Mouse (Mus musculus) stomach, embryonic 16.5 days (tissue): ENCODE data around the gene Tdrd7. TPM values are rescaled to one million over a fixed set of nuclear protein-coding genes. Genes with fewer than 3 reads are reported as not detected.

Experiments
- ATAC-seq: fragments of 200-750 bp; cut with Nextera tagmentation; 2 replicates; pipeline ENCODE4 v1.8.0; 2017; ENCODE audit warnings: moderate number of reproducible peaks, moderate TSS enrichment; ENCODE audit not compliant: insufficient read depth, low FRiP score
- H3K27ac ChIP-seq: fragments of 300-500 bp; sonication (generic); 2 replicates; pipeline ENCODE4 v1.5.1; 2014; ENCODE audit warnings: low read length
- H3K27me3 ChIP-seq: fragments of 300-500 bp; sonication (generic); 2 replicates; pipeline ENCODE4 v1.6.1; 2014; ENCODE audit warnings: low read length, control low read depth, mixed read lengths; ENCODE audit not compliant: control insufficient read depth, insufficient read depth
- H3K36me3 ChIP-seq: fragments of 300-500 bp; sonication (generic); 2 replicates; pipeline ENCODE4 v1.6.1; 2014; ENCODE audit warnings: low read length; ENCODE audit not compliant: control insufficient read depth, insufficient read depth
- H3K4me1 ChIP-seq: fragments of 300-500 bp; sonication (generic); 2 replicates; pipeline ENCODE4 v1.6.1; 2014; ENCODE audit warnings: low read length, control low read depth, mixed read lengths; ENCODE audit not compliant: control insufficient read depth, insufficient read depth
- H3K4me2 ChIP-seq: fragments of 300-500 bp; sonication (generic); 2 replicates; pipeline ENCODE4 v1.6.1; 2014; ENCODE audit warnings: low read depth, low read length, mixed read lengths
- H3K4me3 ChIP-seq: fragments of 300-500 bp; sonication (generic); replicated peaks from 2 replicates; pipeline ENCODE4 v1.5.1; 2014; ENCODE audit warnings: mild to moderate bottlenecking, low read length
- H3K9ac ChIP-seq: fragments of 300-500 bp; sonication (generic); 2 replicates; pipeline ENCODE4 v1.6.1; 2014; ENCODE audit warnings: low read length
- H3K9me3 ChIP-seq: fragments of 300-500 bp; sonication (generic); replicated peaks from 2 replicates; pipeline ENCODE4 v1.6.1; 2016; ENCODE audit warnings: low read length, control low read depth; ENCODE audit not compliant: control insufficient read depth
- WGBS: fragments of 180-500 bp; shearing (Covaris S2); extraction: QIAGEN DNeasy Blood & Tissue Kit; methylation state at CpG from one replicate; pipeline ENCODE4 v1.1.7; 2014; 5-methylcytosine and 5-hydroxymethylcytosine counted together
- polyA plus RNA-seq: library from polyadenylated mRNA; unstranded; fragments of >200 nt; fragmentation: Nextera tagmentation; extraction: Ambion mirVana; gene quantifications from 2 replicates; pipeline ENCODE4 v1.2.1, GENCODE M21; 2015

The Tdrd7 gene
- polyA plus RNA-seq, 1 experiment from 2014 or later = 24.5 TPM

- Histone ChIP-seq H3K9ac (no peak overlapping the region), H3K4me1 (peaks cover 14% of the 10 kb centered on the region), H3K36me3 (no peaks in the 10 kb centered on the region), H3K4me2 (no peak overlapping the region), H3K27me3 (no peaks in the 10 kb centered on the region), H3K9me3 (no peaks in the 10 kb centered on the region), H3K4me3 (no peak overlapping the region), H3K27ac (no peak overlapping the region)
- no peak for ATAC-seq
- WGBS = 93% methylated on average over 13 of the region's 18 CpGs
Measured at GRCm38 (mm10) chr4:45951830-45952229, 13.3 kb upstream of the Tdrd7 start.

GRCm38 (mm10) chr4:45953025-45953919 is 11.9 kb upstream of the Tdrd7 start:
- Histone ChIP-seq H3K4me1 (peaks cover 11% of the 10 kb centered on the region), H3K9ac (no peak overlapping the region), H3K9me3 (no peaks in the 10 kb centered on the region), H3K4me2 (no peak overlapping the region), H3K4me3 (no peak overlapping the region), H3K27me3 (no peaks in the 10 kb centered on the region), H3K27ac (no peak overlapping the region), H3K36me3 (no peaks in the 10 kb centered on the region)
- no peak for ATAC-seq
- 89% methylated on average over 23 of the region's 23 CpGs for WGBS

GRCm38 (mm10) chr4:45955235-45955634 is 9.9 kb upstream of the Tdrd7 start:
- no peak for ATAC-seq
- no peaks in the 10 kb centered on the region for H3K36me3 ChIP-seq
- H3K4me1 ChIP-seq = no peaks in the 10 kb centered on the region
- WGBS = 85% methylated on average over 4 of the region's 4 CpGs
- no peak overlapping the region for H3K27ac ChIP-seq
- H3K27me3 ChIP-seq = no peaks in the 10 kb centered on the region
- no peak overlapping the region for H3K4me2 ChIP-seq
- no peaks in the 10 kb centered on the region for H3K9me3 ChIP-seq
- H3K9ac ChIP-seq = no peak overlapping the region
- H3K4me3 ChIP-seq = no peak overlapping the region

- H3K27me3 ChIP-seq = no peaks in the 10 kb centered on the region
- H3K9ac ChIP-seq = no peak overlapping the region
- no peak for ATAC-seq
- no peaks in the 10 kb centered on the region for H3K36me3 ChIP-seq
- no peak overlapping the region for H3K4me2 ChIP-seq
- no peak overlapping the region for H3K27ac ChIP-seq
- H3K4me3 ChIP-seq = no peak overlapping the region
- H3K9me3 ChIP-seq = no peaks in the 10 kb centered on the region
- WGBS = 94% methylated on average over 8 of the region's 8 CpGs
- H3K4me1 ChIP-seq = no peaks in the 10 kb centered on the region
Measured at GRCm38 (mm10) chr4:45956131-45956530, 9.0 kb upstream of the Tdrd7 start.

- ATAC-seq = no peak
- no peak overlapping the region for H3K27ac ChIP-seq
- no peak overlapping the region for H3K4me2 ChIP-seq
- no peaks in the 10 kb centered on the region for H3K27me3 ChIP-seq
- no peak overlapping the region for H3K4me3 ChIP-seq
- no peak overlapping the region for H3K9ac ChIP-seq
- no peaks in the 10 kb centered on the region for H3K36me3 ChIP-seq
- no peaks in the 10 kb centered on the region for H3K4me1 ChIP-seq
- WGBS = 90% methylated on average over 4 of the region's 4 CpGs
- no peaks in the 10 kb centered on the region for H3K9me3 ChIP-seq
Measured at GRCm38 (mm10) chr4:45956706-45957105, 8.4 kb upstream of the Tdrd7 start.

GRCm38 (mm10) chr4:45965737-45966447 is 758 bp downstream of the Tdrd7 start:
- H3K9me3 ChIP-seq = no peaks in the 10 kb centered on the region
- peak overlapping the region; percentile 15; the same call in 1 of the 2 replicates for H3K4me3 ChIP-seq
- peak; percentile 87 for ATAC-seq
- H3K27ac ChIP-seq = peak overlapping the region; percentile 87
- H3K4me1 ChIP-seq = peaks cover 19% of the 10 kb centered on the region
- peak overlapping the region; percentile 36 for H3K4me2 ChIP-seq
- H3K9ac ChIP-seq = no peak overlapping the region
- 24% methylated on average over 13 of the region's 13 CpGs for WGBS
- H3K27me3 ChIP-seq = no peaks in the 10 kb centered on the region
- H3K36me3 ChIP-seq = no peaks in the 10 kb centered on the region

- no peak for ATAC-seq
- Histone ChIP-seq H3K27me3 (no peaks in the 10 kb centered on the region), H3K4me2 (peak overlapping the region; percentile 23; the same call in 1 of the 2 replicates), H3K4me1 (peaks cover 19% of the 10 kb centered on the region), H3K9ac (peak overlapping the region; percentile 6), H3K9me3 (no peaks in the 10 kb centered on the region), H3K36me3 (no peaks in the 10 kb centered on the region), H3K27ac (peak overlapping the region; percentile 87), H3K4me3 (no peak overlapping the region)
- 26% methylated on average over 6 of the region's 6 CpGs for WGBS
Measured at GRCm38 (mm10) chr4:45966716-45967115, 1.6 kb downstream of the Tdrd7 start.

- no peaks in the 10 kb centered on the region for H3K36me3 ChIP-seq
- no peak overlapping the region for H3K4me3 ChIP-seq
- H3K9me3 ChIP-seq = no peaks in the 10 kb centered on the region
- H3K27me3 ChIP-seq = no peaks in the 10 kb centered on the region
- 50% methylated on average over 9 of the region's 9 CpGs for WGBS
- no peak overlapping the region for H3K9ac ChIP-seq
- ATAC-seq = no peak
- peak overlapping the region; percentile 87 for H3K27ac ChIP-seq
- no peak overlapping the region for H3K4me2 ChIP-seq
- H3K4me1 ChIP-seq = peaks cover 19% of the 10 kb centered on the region
Measured at GRCm38 (mm10) chr4:45967479-45968341, 2.6 kb downstream of the Tdrd7 start.
